Mouse (Mus musculus) C2C12 (cell line): ENCODE results near the gene Ptpn18.

Experiments
- CTCF ChIP-seq: IDR thresholded peaks from one replicate; pipeline ENCODE4 v1.5.1; 2011; ENCODE audit not compliant: control insufficient read depth, insufficient read depth, insufficient read length
- FOSL1 ChIP-seq: IDR thresholded peaks from one replicate; pipeline ENCODE4 v1.8.0; 2011; ENCODE audit warnings: mild to moderate bottlenecking, low read length; ENCODE audit not compliant: poor library complexity, insufficient read depth, severe bottlenecking
- MAX ChIP-seq: IDR thresholded peaks from one replicate; pipeline ENCODE4 v1.6.1; 2011; ENCODE audit warnings: mild to moderate bottlenecking, control low read depth
- MYOD1 ChIP-seq: IDR thresholded peaks from one replicate; pipeline ENCODE4 v1.6.1; 2011; ENCODE audit warnings: low read depth; ENCODE audit not compliant: control insufficient read depth, insufficient read length
- MYOG ChIP-seq: IDR thresholded peaks from one replicate; pipeline ENCODE4 v1.6.1; 2011; ENCODE audit not compliant: control insufficient read depth, insufficient read length; ENCODE audit errors: extremely low read depth

DNA sequence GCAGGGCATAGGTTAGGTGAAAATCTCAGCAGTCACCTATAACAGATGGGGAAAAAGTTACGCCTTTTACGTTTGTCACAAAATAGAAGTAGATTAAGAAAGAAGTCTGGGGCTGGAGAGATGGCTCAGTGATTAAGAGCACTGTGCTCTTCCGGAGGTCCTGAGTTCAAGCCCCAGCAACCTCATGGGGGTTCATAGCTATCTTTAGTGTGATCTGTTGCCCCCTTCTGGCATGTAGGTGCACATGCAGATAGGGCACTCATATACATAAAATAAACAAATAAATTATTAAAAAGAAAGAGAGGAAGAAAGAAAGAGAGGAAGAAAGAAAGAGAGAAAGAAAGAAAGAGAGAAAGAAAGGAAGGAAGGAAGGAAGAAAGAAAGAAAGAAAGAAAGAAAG, 27.8 kb downstream of the Ptpn18 start:
- TF ChIP-seq CTCF: no peak
- TF ChIP-seq MYOG: no peak
- TF ChIP-seq FOSL1: no peak
- no peak for TF ChIP-seq MYOD1
- TF ChIP-seq MAX: no peak
